Mouse (Mus musculus): ENCODE measurements around the gene Hint1. TPM values are rescaled to one million over a fixed set of nuclear protein-coding genes. Genes with fewer than 3 reads are reported as not detected.
A peak's percentile ranks its signal among the peaks of the same experiment; 100 is the strongest.

Gene Hint1
- polyA plus RNA-seq, 1 experiment from 2014 or later: 358 TPM

DNA sequence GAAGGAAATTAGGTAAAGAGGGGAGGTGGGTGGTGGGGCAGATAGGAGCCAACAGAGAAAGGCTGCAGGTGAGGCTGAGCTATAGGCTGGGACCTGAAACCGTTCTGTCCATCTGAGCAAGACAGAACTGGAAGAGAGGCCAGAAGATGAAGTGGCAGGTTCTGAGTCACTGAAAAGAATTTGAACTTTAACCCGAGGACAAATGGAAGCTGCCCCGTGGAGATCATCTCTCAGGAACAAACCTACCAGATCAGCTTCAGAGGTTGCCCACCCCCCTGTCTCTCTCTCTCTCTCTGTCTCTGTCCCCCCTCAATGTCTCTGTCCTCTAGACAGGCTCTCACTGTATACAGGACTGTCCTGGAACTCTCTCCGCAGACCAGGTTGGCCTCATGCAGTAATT is 33.5 kb downstream of the Hint1 start:
- Histone ChIP-seq H3K27ac (ENCODE audit: low read length) (no peak overlapping the region), H3K9ac (ENCODE audit: low read depth, low read length) (no peak overlapping the region), H3K27me3 (ENCODE audit: control insufficient read depth, insufficient read depth, low read depth, low read length) (peaks cover 6% of the 10 kb centered on the region), H3K4me2 (ENCODE audit: low read depth, low read length) (no peak overlapping the region), H3K36me3 (ENCODE audit: control insufficient read depth, insufficient read depth) (no peaks in the 10 kb centered on the region), H3K9me3 (replicated peaks; ENCODE audit: control insufficient read depth, low read length) (no peaks in the 10 kb centered on the region), H3K4me1 (ENCODE audit: control insufficient read depth, low read depth, low read length) (peaks cover 5% of the 10 kb centered on the region), H3K4me3 (ENCODE audit: low read depth, low read length) (no peak overlapping the region)
- WGBS (ENCODE audit: insufficient replicate concordance): 65% methylated on average over 4 of the region's 4 CpGs
- ATAC-seq (ENCODE audit: low read depth): no peak

DNA sequence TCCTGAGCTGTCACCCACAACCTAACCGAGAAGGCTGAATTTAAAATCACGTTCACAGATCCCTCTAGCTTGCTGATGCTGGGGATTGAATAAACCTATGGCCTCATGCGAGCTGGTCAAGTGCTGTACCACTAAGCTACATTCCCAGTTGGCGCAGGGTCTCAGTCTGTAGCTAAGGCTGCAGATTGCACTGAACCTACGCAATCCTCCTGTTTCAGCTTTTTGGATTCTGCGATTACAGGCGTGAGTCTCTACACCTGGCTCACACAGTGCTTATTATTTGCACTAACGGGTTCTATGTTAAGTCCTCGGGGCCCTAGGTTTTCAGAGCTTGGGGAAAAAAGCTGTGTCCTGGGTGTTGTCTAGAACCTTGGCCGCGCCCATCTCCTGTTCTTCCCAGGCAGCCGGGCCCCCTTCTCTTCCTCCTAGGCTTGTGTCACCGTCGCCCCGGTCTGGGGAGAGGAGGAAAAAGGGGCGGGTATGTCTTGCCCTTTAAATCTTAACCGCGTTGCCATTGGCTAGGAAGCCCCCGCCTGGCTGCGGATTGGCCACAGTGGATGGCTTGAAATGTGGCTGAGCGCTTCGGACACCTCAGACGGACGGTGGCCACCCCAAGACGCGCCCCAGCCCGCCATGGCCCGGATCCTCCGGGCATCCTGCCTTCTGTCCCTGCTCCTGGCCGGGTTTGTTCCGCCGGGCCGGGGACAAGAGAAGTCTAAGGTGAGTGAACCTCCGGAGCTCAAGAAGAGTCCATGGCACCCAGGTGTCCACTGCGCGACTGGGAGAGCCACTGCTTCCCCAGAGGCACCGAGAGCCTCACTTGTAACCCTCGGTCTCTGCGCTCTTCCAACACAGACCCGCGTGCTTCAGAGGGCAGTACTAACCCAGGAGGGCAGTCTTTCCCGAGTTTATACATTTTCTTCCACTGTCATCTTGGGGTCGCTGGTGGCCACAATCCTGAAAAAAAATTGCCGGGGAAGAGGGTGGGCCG is 36.4 kb downstream of the Hint1 start, which contains the start of gene Gpx3:
Gpx3 (plus strand) TSS at position 121 of the 991 bp plus-strand sequence.
- peak; percentile 71 for ATAC-seq (ENCODE audit: low read depth)
- no peaks in the 10 kb centered on the region for H3K9me3 ChIP-seq (replicated peaks; ENCODE audit: control insufficient read depth, low read length)
- H3K27me3 ChIP-seq (ENCODE audit: control insufficient read depth, insufficient read depth, low read depth, low read length): peaks cover 6% of the 10 kb centered on the region
- peaks cover 9% of the 10 kb centered on the region for H3K4me1 ChIP-seq (ENCODE audit: control insufficient read depth, low read depth, low read length)
- WGBS (ENCODE audit: insufficient replicate concordance): 15% methylated on average over 45 of the region's 45 CpGs
- peak within 1 kb of the TSS; percentile 65 for H3K4me2 ChIP-seq (ENCODE audit: low read depth, low read length)
- H3K27ac ChIP-seq (ENCODE audit: low read length): no peak within 1 kb of the TSS
- H3K36me3 ChIP-seq (ENCODE audit: control insufficient read depth, insufficient read depth): no peaks in the 10 kb centered on the region
- peak within 1 kb of the TSS; percentile 33; the same call in 1 of the 2 replicates for H3K9ac ChIP-seq (ENCODE audit: low read depth, low read length)
- H3K4me3 ChIP-seq (ENCODE audit: low read depth, low read length): peak within 1 kb of the TSS; percentile 55

DNA sequence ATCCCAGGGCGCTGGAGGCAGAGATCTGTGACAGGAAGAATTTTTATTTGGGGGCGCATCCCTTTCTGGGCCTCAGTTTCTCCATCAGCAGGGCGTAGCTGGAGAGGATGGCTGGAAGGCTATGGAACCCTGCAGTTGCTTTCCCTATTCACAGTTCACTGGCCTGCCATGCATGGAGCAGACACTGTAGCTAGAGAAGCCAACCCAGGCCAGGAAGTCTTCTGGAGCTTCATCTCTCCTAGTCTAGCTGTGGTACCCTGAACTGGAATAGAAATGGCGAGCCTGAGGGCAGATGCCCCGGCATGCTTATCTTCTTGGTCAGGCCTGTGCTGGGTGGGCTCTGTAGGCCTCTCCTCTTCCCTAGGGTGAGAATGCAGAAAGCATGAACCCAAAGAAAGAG is 37.2 kb downstream of the Hint1 start:
- H3K27me3 ChIP-seq (ENCODE audit: control insufficient read depth, insufficient read depth, low read depth, low read length): peaks cover 6% of the 10 kb centered on the region
- H3K4me1 ChIP-seq (ENCODE audit: control insufficient read depth, low read depth, low read length): peaks cover 9% of the 10 kb centered on the region
- H3K4me2 ChIP-seq (ENCODE audit: low read depth, low read length): peak overlapping the region; percentile 65
- 45% methylated on average over 5 of the region's 5 CpGs for WGBS (ENCODE audit: insufficient replicate concordance)
- ATAC-seq (ENCODE audit: low read depth): no peak
- no peak overlapping the region; the same call in 1 of the 2 replicates for H3K9ac ChIP-seq (ENCODE audit: low read depth, low read length)
- no peaks in the 10 kb centered on the region for H3K9me3 ChIP-seq (replicated peaks; ENCODE audit: control insufficient read depth, low read length)
- no peaks in the 10 kb centered on the region for H3K36me3 ChIP-seq (ENCODE audit: control insufficient read depth, insufficient read depth)
- H3K4me3 ChIP-seq (ENCODE audit: low read depth, low read length): peak overlapping the region; percentile 55
- no peak overlapping the region for H3K27ac ChIP-seq (ENCODE audit: low read length)

DNA sequence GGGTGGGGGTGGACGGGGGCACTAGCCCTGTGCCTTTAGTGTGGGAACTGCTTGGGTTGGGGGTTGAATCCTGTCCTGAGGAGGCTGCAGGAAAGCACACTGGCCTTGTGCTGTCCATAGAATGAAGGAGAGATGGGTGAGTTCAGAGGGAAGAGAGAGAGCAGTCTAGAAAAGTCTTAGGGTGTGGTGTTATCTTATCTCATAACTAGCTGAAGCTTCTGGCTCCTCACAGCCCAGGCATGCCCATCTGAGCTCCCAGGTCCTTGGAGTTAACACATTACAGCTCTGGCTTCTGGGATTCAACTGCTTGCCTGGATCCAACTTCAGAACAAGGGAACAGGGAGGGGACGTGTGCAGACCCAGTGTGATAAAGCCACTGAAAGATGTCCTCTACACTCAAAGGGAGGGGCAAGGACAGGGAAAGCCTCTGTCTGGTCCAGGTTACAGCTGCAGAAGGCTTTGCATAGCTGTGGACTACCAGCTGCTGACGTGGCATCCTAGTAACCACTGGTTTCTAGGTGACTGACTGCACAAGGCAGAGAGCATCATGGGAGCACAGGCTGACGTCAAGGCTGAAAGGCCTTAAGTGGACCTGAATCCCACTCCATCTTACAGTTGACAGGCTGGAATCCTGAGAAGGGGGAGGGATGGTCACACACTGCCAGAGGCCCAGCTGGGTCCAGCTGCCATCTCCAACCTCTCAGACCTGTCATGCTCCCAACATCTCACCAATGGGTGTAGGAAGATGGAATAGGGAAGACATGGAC is 37.9 kb downstream of the Hint1 start:
- H3K4me1 ChIP-seq (ENCODE audit: control insufficient read depth, low read depth, low read length): peaks cover 9% of the 10 kb centered on the region
- H3K4me2 ChIP-seq (ENCODE audit: low read depth, low read length): no peak overlapping the region
- no peaks in the 10 kb centered on the region for H3K36me3 ChIP-seq (ENCODE audit: control insufficient read depth, insufficient read depth)
- no peak overlapping the region for H3K9ac ChIP-seq (ENCODE audit: low read depth, low read length)
- peaks cover 6% of the 10 kb centered on the region for H3K27me3 ChIP-seq (ENCODE audit: control insufficient read depth, insufficient read depth, low read depth, low read length)
- H3K4me3 ChIP-seq (ENCODE audit: low read depth, low read length): no peak overlapping the region
- ATAC-seq (ENCODE audit: low read depth): no peak
- no peaks in the 10 kb centered on the region for H3K9me3 ChIP-seq (replicated peaks; ENCODE audit: control insufficient read depth, low read length)
- 46% methylated on average over 4 of the region's 4 CpGs for WGBS (ENCODE audit: insufficient replicate concordance)
- no peak overlapping the region for H3K27ac ChIP-seq (ENCODE audit: low read length)

DNA sequence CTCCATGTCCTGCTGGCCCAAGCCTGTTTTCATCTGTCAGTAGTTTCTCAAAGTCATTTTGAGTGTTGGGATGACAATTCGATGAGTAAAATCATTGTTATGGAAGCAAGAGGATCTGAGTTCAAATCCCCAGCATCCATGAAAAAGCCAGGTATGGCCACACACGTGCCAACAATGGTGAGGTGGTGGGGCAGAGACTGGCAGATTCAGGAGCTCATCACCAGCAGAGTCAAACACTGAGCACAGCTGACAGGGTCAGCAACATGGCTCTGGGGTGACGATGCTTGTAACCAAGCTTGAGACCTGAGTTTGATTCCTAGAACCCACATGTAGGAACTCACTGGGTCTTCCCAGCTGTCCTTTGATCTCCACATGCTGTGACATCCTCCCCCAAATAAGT is 38.9 kb downstream of the Hint1 start:
- Histone ChIP-seq H3K27ac (ENCODE audit: low read length) (no peak overlapping the region), H3K9ac (ENCODE audit: low read depth, low read length) (no peak overlapping the region), H3K4me1 (ENCODE audit: control insufficient read depth, low read depth, low read length) (peaks cover 9% of the 10 kb centered on the region), H3K4me2 (ENCODE audit: low read depth, low read length) (no peak overlapping the region), H3K36me3 (ENCODE audit: control insufficient read depth, insufficient read depth) (no peaks in the 10 kb centered on the region), H3K4me3 (ENCODE audit: low read depth, low read length) (no peak overlapping the region), H3K27me3 (ENCODE audit: control insufficient read depth, insufficient read depth, low read depth, low read length) (peaks cover 6% of the 10 kb centered on the region), H3K9me3 (replicated peaks; ENCODE audit: control insufficient read depth, low read length) (no peaks in the 10 kb centered on the region)
- 60% methylated on average over 3 of the region's 3 CpGs for WGBS (ENCODE audit: insufficient replicate concordance)
- no peak for ATAC-seq (ENCODE audit: low read depth)

DNA sequence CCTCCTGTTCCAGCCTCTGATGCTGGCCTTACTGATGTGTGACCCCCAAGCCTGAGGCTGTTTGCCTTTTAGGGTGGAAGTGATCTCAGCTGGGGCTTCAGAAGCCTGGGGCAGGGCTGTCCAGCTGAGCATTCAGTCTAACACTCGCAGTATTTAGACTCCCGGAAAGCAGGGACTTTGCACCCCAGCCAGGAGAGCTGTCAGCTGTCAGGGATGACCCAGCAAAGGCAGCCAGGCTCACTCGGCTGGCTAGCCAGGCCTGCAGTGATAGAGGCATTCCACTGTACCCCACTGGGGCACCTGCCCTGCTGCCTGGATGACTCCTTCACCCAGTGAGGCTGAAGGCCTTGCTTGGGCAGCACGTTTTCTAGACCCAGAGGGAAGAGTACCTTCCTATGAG is 39.7 kb downstream of the Hint1 start:
- Histone ChIP-seq H3K4me3 (ENCODE audit: low read depth, low read length) (no peak overlapping the region), H3K36me3 (ENCODE audit: control insufficient read depth, insufficient read depth) (no peaks in the 10 kb centered on the region), H3K4me1 (ENCODE audit: control insufficient read depth, low read depth, low read length) (peaks cover 9% of the 10 kb centered on the region), H3K4me2 (ENCODE audit: low read depth, low read length) (no peak overlapping the region), H3K27ac (ENCODE audit: low read length) (0 out of 2 replicates have a peak overlapping the region, but pooled peaks have one; percentile 21), H3K27me3 (ENCODE audit: control insufficient read depth, insufficient read depth, low read depth, low read length) (peaks cover 6% of the 10 kb centered on the region), H3K9ac (ENCODE audit: low read depth, low read length) (no peak overlapping the region), H3K9me3 (replicated peaks; ENCODE audit: control insufficient read depth, low read length) (no peaks in the 10 kb centered on the region)
- WGBS (ENCODE audit: insufficient replicate concordance): 49% methylated on average over 4 of the region's 4 CpGs
- ATAC-seq (ENCODE audit: low read depth): peak; percentile 70

DNA sequence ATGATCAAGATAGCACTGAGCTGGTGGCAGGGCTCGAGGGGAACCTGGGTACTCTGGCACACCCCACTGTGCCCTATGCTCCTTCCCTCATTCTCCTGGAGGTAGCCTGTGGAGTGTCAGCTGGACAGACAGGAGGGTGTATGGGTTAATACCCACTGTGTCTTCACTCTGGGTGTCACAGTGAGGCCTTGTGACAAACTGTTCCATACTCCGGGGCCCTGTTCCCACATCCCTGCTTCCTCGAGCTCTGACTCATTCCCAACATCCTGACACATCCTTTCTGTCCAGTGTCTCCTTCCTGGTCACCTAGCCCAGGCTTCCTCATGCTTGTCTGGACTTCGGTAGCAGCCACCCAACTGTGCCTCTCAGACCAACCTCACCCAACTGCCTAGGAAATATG is 40.3 kb downstream of the Hint1 start:
- no peak overlapping the region for H3K4me2 ChIP-seq (ENCODE audit: low read depth, low read length)
- H3K27me3 ChIP-seq (ENCODE audit: control insufficient read depth, insufficient read depth, low read depth, low read length): peaks cover 6% of the 10 kb centered on the region
- WGBS (ENCODE audit: insufficient replicate concordance): 50% methylated on average over 4 of the region's 4 CpGs
- H3K9me3 ChIP-seq (replicated peaks; ENCODE audit: control insufficient read depth, low read length): no peaks in the 10 kb centered on the region
- peaks cover 9% of the 10 kb centered on the region for H3K4me1 ChIP-seq (ENCODE audit: control insufficient read depth, low read depth, low read length)
- no peak overlapping the region for H3K9ac ChIP-seq (ENCODE audit: low read depth, low read length)
- no peak overlapping the region for H3K27ac ChIP-seq (ENCODE audit: low read length)
- no peak overlapping the region for H3K4me3 ChIP-seq (ENCODE audit: low read depth, low read length)
- H3K36me3 ChIP-seq (ENCODE audit: control insufficient read depth, insufficient read depth): no peaks in the 10 kb centered on the region
- no peak for ATAC-seq (ENCODE audit: low read depth)

DNA sequence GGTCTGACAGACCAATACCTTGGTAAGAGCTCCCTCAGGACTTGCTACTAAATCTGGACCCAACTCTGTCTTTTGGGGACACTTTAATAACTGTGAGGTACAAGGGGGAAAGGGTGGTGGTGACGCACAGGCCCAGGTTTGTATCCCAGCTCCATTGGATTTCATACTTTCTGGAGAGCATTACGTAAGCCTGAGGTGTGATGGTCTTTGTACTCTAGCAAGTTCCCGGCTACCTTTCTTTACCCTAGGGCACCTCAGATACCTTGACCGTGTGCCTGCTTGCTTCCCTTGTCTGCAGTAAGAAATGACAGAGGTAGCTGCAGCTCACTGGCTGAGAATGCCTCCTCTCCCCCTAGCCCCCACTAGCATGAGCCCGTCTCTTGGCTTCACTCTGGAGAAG is 41.1 kb downstream of the Hint1 start:
- H3K27ac ChIP-seq (ENCODE audit: low read length): no peak overlapping the region
- H3K4me3 ChIP-seq (ENCODE audit: low read depth, low read length): no peak overlapping the region
- WGBS (ENCODE audit: insufficient replicate concordance): 63% methylated on average over 5 of the region's 5 CpGs
- H3K9ac ChIP-seq (ENCODE audit: low read depth, low read length): no peak overlapping the region
- H3K4me2 ChIP-seq (ENCODE audit: low read depth, low read length): no peak overlapping the region
- H3K4me1 ChIP-seq (ENCODE audit: control insufficient read depth, low read depth, low read length): peaks cover 9% of the 10 kb centered on the region
- H3K36me3 ChIP-seq (ENCODE audit: control insufficient read depth, insufficient read depth): no peaks in the 10 kb centered on the region
- no peaks in the 10 kb centered on the region for H3K9me3 ChIP-seq (replicated peaks; ENCODE audit: control insufficient read depth, low read length)
- peaks cover 6% of the 10 kb centered on the region for H3K27me3 ChIP-seq (ENCODE audit: control insufficient read depth, insufficient read depth, low read depth, low read length)
- ATAC-seq (ENCODE audit: low read depth): no peak
